Mouse (Mus musculus): ENCODE data around the gene Olfr90. TPM values are rescaled to one million over a fixed set of nuclear protein-coding genes. Genes with fewer than 3 reads are reported as not detected.

The Olfr90 gene
- polyA plus RNA-seq, 1 experiment from 2014 or later: not detected

- H3K4me2 ChIP-seq: no peak overlapping the region
- H3K36me3 ChIP-seq: peaks cover 92% of the 10 kb centered on the region
- no peak for ATAC-seq (ENCODE audit: extremely low read depth, insufficient number of reproducible peaks, low FRiP score, low TSS enrichment)
- no peaks in the 10 kb centered on the region for H3K9me3 ChIP-seq
- 84% methylated on average over 3 of the region's 3 CpGs for WGBS
- no peaks in the 10 kb centered on the region for H3K27me3 ChIP-seq (replicated peaks)
- no peak overlapping the region for H3K27ac ChIP-seq (replicated peaks)
- no peak overlapping the region for H3K9ac ChIP-seq
- no peak overlapping the region for H3K4me3 ChIP-seq
- H3K4me1 ChIP-seq: no peaks in the 10 kb centered on the region
Observed at GRCm38 (mm10) chr17:37061435-37061834, 26.9 kb downstream of the Olfr90 start.

- Histone ChIP-seq H3K9ac (no peak overlapping the region), H3K36me3 (peaks cover 77% of the 10 kb centered on the region), H3K27me3 (replicated peaks) (no peaks in the 10 kb centered on the region), H3K4me3 (no peak overlapping the region), H3K27ac (replicated peaks) (no peak overlapping the region), H3K9me3 (no peaks in the 10 kb centered on the region), H3K4me1 (0 out of 2 replicates have a peak, but pooled peaks cover under 1% of the 10 kb centered on the region), H3K4me2 (no peak overlapping the region)
- WGBS: 86% methylated on average over 6 of the region's 6 CpGs
- ATAC-seq (ENCODE audit: extremely low read depth, insufficient number of reproducible peaks, low FRiP score, low TSS enrichment): no peak
Observed at GRCm38 (mm10) chr17:37056957-37057356, 31.3 kb downstream of the Olfr90 start.

- Histone ChIP-seq H3K4me2 (no peak overlapping the region; the same call in 1 of the 2 replicates), H3K9me3 (no peaks in the 10 kb centered on the region), H3K27me3 (replicated peaks) (peaks cover 19% of the 10 kb centered on the region), H3K36me3 (peaks cover 32% of the 10 kb centered on the region), H3K9ac (no peak overlapping the region), H3K4me1 (peaks cover 31% of the 10 kb centered on the region), H3K27ac (replicated peaks) (no peak overlapping the region), H3K4me3 (no peak overlapping the region)
- ATAC-seq (ENCODE audit: extremely low read depth, insufficient number of reproducible peaks, low FRiP score, low TSS enrichment): no peak
- WGBS: 55% methylated on average over 4 of the region's 4 CpGs
Observed at GRCm38 (mm10) chr17:37051745-37052144, 36.6 kb downstream of the Olfr90 start.

- WGBS: 6% methylated on average over 27 of the region's 27 CpGs
- no peak for ATAC-seq (ENCODE audit: extremely low read depth, insufficient number of reproducible peaks, low FRiP score, low TSS enrichment)
Observed at GRCm38 (mm10) chr17:37050876-37051275, 37.4 kb downstream of the Olfr90 start.

GRCm38 (mm10) chr17:37050399-37050798, 37.9 kb downstream of the Olfr90 start:
- 2% methylated on average over 22 of the region's 22 CpGs for WGBS
- H3K36me3 ChIP-seq: peaks cover 18% of the 10 kb centered on the region
- H3K4me3 ChIP-seq: peak overlapping the region; percentile 67
- peaks cover 19% of the 10 kb centered on the region for H3K27me3 ChIP-seq (replicated peaks)
- H3K9me3 ChIP-seq: no peaks in the 10 kb centered on the region
- H3K27ac ChIP-seq (replicated peaks): 0 out of 2 replicates have a peak overlapping the region, but pooled peaks have one; percentile 32
- peak; percentile 28; the same call in 1 of the 2 replicates for ATAC-seq (ENCODE audit: extremely low read depth, insufficient number of reproducible peaks, low FRiP score, low TSS enrichment)
- peak overlapping the region; percentile 96 for H3K4me2 ChIP-seq
- peaks cover 35% of the 10 kb centered on the region for H3K4me1 ChIP-seq
- peak overlapping the region; percentile 85 for H3K9ac ChIP-seq

More at GRCm38 (mm10) chr17:37050876-37051275, 37.4 kb downstream of the Olfr90 start:
- Histone ChIP-seq H3K4me1 (peaks cover 34% of the 10 kb centered on the region), H3K9ac (peak overlapping the region; percentile 85), H3K9me3 (no peaks in the 10 kb centered on the region), H3K36me3 (peaks cover 23% of the 10 kb centered on the region), H3K4me2 (peak overlapping the region; percentile 96), H3K4me3 (peak overlapping the region; percentile 67), H3K27me3 (replicated peaks) (peaks cover 19% of the 10 kb centered on the region), H3K27ac (replicated peaks) (no peak overlapping the region)

- H3K4me2 ChIP-seq: peak overlapping the region; percentile 96
- WGBS: 6% methylated on average over 39 of the region's 39 CpGs
- peak overlapping the region; percentile 67 for H3K4me3 ChIP-seq
- peaks cover 19% of the 10 kb centered on the region for H3K27me3 ChIP-seq (replicated peaks)
- ATAC-seq (ENCODE audit: extremely low read depth, insufficient number of reproducible peaks, low FRiP score, low TSS enrichment): no peak
- no peaks in the 10 kb centered on the region for H3K9me3 ChIP-seq
- H3K4me1 ChIP-seq: peaks cover 38% of the 10 kb centered on the region
- H3K9ac ChIP-seq: peak overlapping the region; percentile 85
- H3K36me3 ChIP-seq: peaks cover 13% of the 10 kb centered on the region
- 0 out of 2 replicates have a peak overlapping the region, but pooled peaks have one; percentile 32 for H3K27ac ChIP-seq (replicated peaks)
Observed at GRCm38 (mm10) chr17:37049570-37050310, 38.6 kb downstream of the Olfr90 start.

- ATAC-seq (ENCODE audit: extremely low read depth, insufficient number of reproducible peaks, low FRiP score, low TSS enrichment): no peak
- Histone ChIP-seq H3K27me3 (replicated peaks) (peaks cover 19% of the 10 kb centered on the region), H3K27ac (replicated peaks) (no peak overlapping the region), H3K4me3 (no peak overlapping the region), H3K4me2 (no peak overlapping the region), H3K9me3 (no peaks in the 10 kb centered on the region), H3K9ac (no peak overlapping the region), H3K36me3 (0 out of 2 replicates have a peak, but pooled peaks cover 3% of the 10 kb centered on the region), H3K4me1 (peaks cover 38% of the 10 kb centered on the region)
- WGBS: 57% methylated on average over 7 of the region's 7 CpGs
Observed at GRCm38 (mm10) chr17:37048383-37048782, 39.9 kb downstream of the Olfr90 start.

- Histone ChIP-seq H3K9ac (no peak overlapping the region), H3K4me3 (no peak overlapping the region), H3K27me3 (replicated peaks) (peaks cover 19% of the 10 kb centered on the region), H3K36me3 (0 out of 2 replicates have a peak, but pooled peaks cover 3% of the 10 kb centered on the region), H3K27ac (replicated peaks) (no peak overlapping the region), H3K4me2 (no peak overlapping the region), H3K9me3 (no peaks in the 10 kb centered on the region), H3K4me1 (peaks cover 38% of the 10 kb centered on the region)
- no peak for ATAC-seq (ENCODE audit: extremely low read depth, insufficient number of reproducible peaks, low FRiP score, low TSS enrichment)
- 24% methylated on average over 3 of the region's 3 CpGs for WGBS
Observed at GRCm38 (mm10) chr17:37047981-37048380, 40.3 kb downstream of the Olfr90 start.

- Histone ChIP-seq H3K9ac (peak overlapping the region; percentile 93; the same call in 1 of the 2 replicates), H3K27ac (replicated peaks) (no peak overlapping the region), H3K27me3 (replicated peaks) (peaks cover 19% of the 10 kb centered on the region), H3K9me3 (no peaks in the 10 kb centered on the region), H3K4me1 (peaks cover 38% of the 10 kb centered on the region), H3K4me2 (peak overlapping the region; percentile 97), H3K4me3 (peak overlapping the region; percentile 87), H3K36me3 (0 out of 2 replicates have a peak, but pooled peaks cover under 1% of the 10 kb centered on the region)
- no peak for ATAC-seq (ENCODE audit: extremely low read depth, insufficient number of reproducible peaks, low FRiP score, low TSS enrichment)
- 29% methylated on average over 19 of the region's 19 CpGs for WGBS
Observed at GRCm38 (mm10) chr17:37047332-37047976, 40.8 kb downstream of the Olfr90 start.

GRCm38 (mm10) chr17:37046312-37047112, 41.8 kb downstream of the Olfr90 start:
- WGBS: under 1% methylated on average over 54 of the region's 58 CpGs

More at GRCm38 (mm10) chr17:37046312-37047112, 41.8 kb downstream of the Olfr90 start:
- H3K4me2 ChIP-seq: peak overlapping the region; percentile 97
- peak overlapping the region; percentile 93 for H3K9ac ChIP-seq
- no peaks in the 10 kb centered on the region for H3K36me3 ChIP-seq
- peaks cover 19% of the 10 kb centered on the region for H3K27me3 ChIP-seq (replicated peaks)
- peak overlapping the region; percentile 75 for H3K27ac ChIP-seq (replicated peaks)
- peak overlapping the region; percentile 87 for H3K4me3 ChIP-seq
- peaks cover 34% of the 10 kb centered on the region for H3K4me1 ChIP-seq
- ATAC-seq (ENCODE audit: extremely low read depth, insufficient number of reproducible peaks, low FRiP score, low TSS enrichment): peak; percentile 48; the same call in 1 of the 2 replicates
- H3K9me3 ChIP-seq: no peaks in the 10 kb centered on the region

Data from heart, embryonic 13.5 days (tissue).